Mouse (Mus musculus) R1 (cell line): ENCODE results near the gene Nsun4.

ENCODE experiments used
- DNase-seq: peaks from one replicate; pipeline ENCODE4 v3.0.0-alpha.2; 2018; ENCODE audit warnings: low read depth, low spot score

The Nsun4 gene

DNA sequence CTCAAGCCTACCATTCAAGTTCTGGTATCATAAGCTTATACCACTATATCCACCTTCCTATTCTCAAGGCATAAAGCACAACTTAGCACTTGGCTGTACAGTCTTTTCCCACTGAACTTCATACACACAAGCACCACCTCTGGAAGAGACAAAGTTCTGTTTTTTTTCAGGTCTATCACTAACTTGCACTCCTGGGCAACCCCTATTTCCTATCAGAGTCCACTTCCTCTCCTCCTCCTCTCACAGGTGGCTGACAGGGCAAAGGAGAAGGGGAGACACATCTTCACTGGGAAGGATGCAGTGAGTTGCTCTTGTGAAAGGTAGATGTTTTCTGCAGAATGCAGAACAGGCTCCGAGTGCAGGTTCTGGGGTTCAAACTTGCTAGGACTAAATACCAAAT, 6.0 kb downstream of the Nsun4 start:
- no peak for DNase-seq

DNA sequence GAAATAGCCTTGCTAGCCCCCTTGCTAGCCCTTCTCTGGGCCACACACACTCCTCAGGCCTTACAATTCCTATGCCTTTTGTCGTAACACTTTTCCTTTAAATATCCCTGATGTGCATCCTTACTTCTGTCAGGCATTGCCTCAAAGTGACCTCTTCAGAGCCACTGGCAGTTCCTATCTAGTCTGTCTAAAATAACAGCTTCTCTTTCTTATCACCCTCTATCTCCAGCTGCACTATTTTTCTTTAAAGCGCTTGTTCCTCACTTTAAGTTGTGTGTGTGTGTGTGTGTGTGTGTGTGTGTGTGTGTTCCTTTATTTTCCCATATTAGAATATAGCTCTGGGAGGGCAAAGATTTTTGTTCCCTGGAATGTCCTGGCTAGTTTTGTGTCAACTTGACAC, 7.1 kb downstream of the Nsun4 start:
- DNase-seq: no peak

GRCm38 (mm10) chr4:116042186-116042585, 11.5 kb downstream of the Nsun4 start:
- no peak for DNase-seq

- no peak for DNase-seq
Observed at GRCm38 (mm10) chr4:116040466-116040865, 13.2 kb downstream of the Nsun4 start.

DNA sequence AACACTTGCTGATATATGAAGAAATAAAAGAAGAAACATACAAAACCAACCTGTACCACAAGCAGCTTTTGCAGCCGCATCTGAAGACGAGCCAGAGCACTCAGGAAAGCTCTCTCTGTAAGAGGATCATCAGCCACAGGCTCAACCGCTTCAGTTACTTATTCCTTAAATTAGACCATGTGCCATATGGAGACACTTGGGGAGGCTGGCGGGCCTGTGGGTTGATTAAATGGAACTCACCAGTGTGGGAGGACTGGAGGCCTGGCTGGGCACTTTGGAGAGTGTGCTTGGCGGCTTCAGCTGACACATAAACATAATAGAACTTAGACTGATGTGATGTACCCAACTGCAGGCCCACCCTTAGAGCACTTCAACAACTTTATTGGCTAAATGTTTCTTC, 20.3 kb downstream of the Nsun4 start:
- no peak for DNase-seq

DNA sequence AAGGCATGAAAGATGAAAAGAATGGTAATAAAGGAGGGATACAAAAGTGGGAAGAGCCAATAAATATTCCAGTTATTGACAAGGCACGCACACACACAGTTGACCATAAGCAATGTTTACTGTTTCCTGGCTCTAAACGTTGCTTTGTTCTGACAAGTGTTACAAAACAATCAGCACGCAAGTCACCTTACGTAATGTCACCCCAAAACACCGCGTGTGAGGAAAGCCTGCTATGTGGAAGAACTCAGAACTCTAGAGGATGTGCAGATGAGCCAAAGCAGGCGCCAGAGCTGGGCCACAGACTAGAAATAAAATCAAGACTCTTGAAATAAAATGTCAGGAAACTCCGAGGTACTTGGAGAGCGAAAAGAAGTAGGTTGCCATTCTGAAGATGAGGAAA, 20.8 kb downstream of the Nsun4 start:
- DNase-seq: no peak

- no peak for DNase-seq
Observed at GRCm38 (mm10) chr4:116017902-116018746, 35.6 kb downstream of the Nsun4 start, which contains the start of gene Faah. Gene Faah (minus strand): TSS chr4:116017926.

DNA sequence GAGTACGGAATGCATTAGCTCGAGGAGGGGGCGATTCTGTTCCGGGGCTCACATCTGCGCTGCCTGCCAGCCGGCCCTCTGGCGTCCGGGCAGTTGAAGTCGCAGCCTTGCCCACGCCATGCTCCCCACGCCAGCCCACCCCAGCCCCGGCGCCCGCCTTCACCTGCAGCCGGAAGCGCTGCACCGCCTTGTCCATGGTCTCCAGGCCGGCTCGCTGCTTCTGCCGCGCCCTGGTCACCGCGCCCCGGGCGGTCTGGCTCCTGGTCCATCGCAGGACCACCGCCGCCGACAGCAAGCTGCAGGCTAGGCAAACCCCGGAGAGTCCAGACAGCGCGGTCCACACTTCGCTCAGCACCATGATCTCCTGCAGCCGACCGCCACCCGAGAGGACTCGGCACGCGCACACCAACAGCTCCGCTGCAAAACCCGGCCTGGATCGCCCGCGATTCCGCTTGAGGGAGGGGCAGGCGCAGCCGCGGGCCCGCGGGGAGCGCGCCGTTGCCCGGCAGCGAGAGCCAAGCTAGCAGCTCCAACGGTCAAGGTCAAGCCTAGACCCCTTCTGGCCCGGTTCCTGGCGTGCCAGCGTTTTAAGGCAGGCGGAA, 36.3 kb downstream of the Nsun4 start:
- DNase-seq: peak; percentile 85

GRCm38 (mm10) chr4:116016862-116017299, 36.8 kb downstream of the Nsun4 start:
- no peak for DNase-seq

DNA sequence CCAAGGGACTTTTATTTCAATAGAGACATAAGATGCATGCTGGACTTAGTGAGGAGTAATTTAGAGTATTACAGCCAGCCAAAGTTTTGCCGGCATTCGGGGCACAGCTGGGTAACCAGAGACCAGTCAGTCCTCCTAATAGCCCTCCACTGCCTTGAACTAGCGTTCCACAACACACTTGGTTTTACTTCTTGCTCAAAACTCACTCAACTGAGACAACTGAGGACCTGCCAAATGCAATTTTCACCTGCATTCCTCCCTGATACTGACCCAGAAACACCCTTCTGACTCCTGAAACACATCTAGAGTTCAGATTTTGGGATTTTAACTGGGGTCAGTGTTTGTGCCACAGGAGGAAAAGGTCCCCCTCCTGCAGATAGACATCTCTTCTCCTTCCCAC, 37.3 kb downstream of the Nsun4 start:
- DNase-seq: no peak

DNA sequence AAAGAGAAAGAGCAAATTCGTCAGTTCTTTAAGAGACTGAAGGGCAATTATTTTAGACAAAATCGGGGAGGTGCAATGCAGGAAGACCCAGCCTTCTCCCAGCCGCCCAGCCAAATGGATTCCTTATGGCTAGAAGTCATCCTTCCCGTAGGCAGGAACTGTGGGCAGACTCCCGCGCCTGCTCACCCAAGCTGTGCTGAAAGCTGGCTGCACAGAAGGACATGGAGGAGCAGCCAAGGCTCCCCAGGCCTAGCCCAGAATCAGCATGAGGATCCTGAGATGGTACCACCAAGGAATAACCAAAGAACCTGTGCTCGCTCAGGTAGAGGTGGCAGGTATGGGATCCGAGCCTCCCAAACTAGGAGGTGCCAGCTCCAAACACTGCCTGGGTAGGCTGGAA, 37.7 kb downstream of the Nsun4 start:
- DNase-seq: no peak

- no peak for DNase-seq
Observed at GRCm38 (mm10) chr4:116015502-116015901, 38.2 kb downstream of the Nsun4 start.

GRCm38 (mm10) chr4:116010186-116010585, 43.5 kb downstream of the Nsun4 start:
- DNase-seq: no peak

DNA sequence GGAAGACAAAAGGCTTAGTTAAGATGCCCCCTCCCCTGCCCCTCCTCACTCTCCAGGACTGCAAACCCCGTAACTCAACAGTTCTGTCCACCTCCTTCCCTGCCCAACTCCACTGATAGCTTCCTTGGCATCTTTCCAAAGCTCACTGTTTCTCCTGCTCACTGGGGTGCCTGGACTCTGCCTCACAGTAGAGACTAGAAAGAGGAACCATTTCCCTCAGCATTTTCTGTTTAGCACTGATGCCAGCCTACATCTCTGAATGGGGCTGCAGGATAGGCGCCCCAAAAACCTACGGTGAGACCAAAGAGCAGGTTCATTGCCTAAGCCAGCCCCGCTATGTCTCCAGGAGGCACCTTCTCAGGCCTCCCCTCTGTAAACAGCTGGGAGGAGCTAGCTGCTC, 52.5 kb downstream of the Nsun4 start:
- no peak for DNase-seq

GRCm38 (mm10) chr4:116000671-116001070, 53.0 kb downstream of the Nsun4 start:
- DNase-seq: no peak

- no peak for DNase-seq
Observed at GRCm38 (mm10) chr4:115996729-115997128, 56.9 kb downstream of the Nsun4 start.

DNA sequence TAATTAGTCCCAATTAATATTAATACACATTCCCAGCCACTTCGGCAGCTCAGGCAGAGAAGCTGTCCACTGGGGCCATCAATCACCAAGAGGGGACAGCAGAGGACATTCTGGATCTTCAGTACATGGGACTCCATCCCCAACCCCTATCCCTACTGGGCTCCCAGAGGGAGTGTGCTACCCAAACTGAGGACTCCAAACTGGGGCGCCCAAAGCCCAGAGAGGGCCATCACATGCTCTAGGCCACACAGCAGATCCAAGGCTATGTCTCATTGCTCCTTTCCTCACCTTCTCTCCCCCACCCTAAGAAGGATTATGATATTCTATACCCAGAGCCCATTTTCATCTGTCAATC, 58.3 kb downstream of the Nsun4 start:
- no peak for DNase-seq

- no peak for DNase-seq
Observed at GRCm38 (mm10) chr4:115994662-115995375, 58.9 kb downstream of the Nsun4 start.

DNA sequence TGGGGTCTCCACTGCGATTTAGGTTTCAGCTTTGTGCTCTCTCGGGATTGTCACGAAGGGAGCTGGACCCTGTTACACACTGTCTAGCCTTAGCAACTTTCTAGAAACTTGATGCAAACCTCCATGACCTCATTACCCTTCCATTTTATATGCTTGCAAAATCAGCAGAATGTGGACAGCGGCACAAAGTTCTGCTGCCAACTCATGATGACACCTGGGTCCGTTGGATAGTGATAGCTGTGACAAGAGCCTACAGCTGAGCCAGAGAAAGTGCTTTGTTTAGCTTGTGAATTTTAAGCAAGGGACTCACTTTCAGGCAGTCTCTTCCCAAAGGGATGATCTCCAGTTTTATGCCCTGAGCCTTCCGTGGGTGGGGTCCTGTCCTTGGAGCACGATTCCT, 64.3 kb downstream of the Nsun4 start:
- no peak for DNase-seq

GRCm38 (mm10) chr4:115987858-115988530, 65.7 kb downstream of the Nsun4 start:
- no peak for DNase-seq

- no peak for DNase-seq
Observed at GRCm38 (mm10) chr4:115987436-115987835, 66.2 kb downstream of the Nsun4 start.

DNA sequence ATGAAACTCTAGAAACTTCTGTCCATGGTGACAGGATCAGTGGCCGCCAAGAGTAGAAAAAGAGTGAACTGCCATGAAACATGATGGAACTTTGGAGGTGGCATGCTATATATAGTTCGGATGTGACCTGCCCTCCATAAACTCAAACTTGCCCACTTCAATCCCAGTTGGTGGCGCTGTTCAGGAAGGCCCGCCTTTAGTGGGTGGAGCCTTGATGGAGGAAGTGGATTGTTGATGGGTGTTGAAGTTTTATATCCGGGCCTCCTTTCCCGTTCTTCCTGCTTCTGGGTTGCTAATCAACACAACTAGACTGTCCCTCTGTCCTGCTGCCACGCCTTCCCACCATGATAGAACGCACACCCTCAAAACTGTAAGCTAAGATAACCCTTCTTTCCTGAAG, 68.7 kb downstream of the Nsun4 start:
- DNase-seq: peak; percentile 94
